ENCODE assay signal across 11 mouse cellular contexts in the genomic region with DNA sequence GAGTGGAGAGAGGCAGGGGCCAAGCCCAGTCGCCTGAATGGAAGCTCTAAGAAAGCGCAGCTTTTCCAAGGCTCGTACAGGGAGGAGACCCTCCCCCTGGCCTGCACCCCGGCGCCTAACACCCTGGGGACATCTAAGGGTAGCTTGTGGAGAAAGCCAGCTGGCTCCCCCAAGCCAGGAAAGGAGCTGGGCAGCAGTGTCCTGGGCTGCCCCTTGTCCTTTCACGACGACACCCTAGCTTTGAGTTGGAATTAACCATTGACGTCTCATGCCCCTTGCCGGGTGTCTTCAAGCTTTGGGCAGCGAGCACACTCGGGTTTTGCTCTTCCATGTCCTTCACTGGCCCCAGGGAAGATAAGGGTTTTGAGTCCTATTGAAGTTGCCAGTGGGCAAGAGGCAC. TPM values are rescaled to one million over a fixed set of nuclear protein-coding genes. Genes with fewer than 3 reads are reported as not detected.
A peak's percentile ranks its signal among the peaks of the same experiment; 100 is the strongest.
DNase-seq lines count a peak whose midpoint lies in the region; ATAC-seq and TF ChIP-seq lines count a peak whose summit lies in the region.
"Had no signal": no experiment of that assay in that cellular context is flagged by ENCODE, and none has a peak within 500 bp of the region (broad histone marks: within the 10 kb centered on the region; RNA-seq: fewer than 3 reads in every experiment).

No protein-coding gene starts in this region.

- TF ChIP-seq RAD21 in MEL (IDR thresholded peaks at IDR 0.05; ENCODE audit: low read depth, low read length) = no peak

- peaks cover 57% of the 10 kb centered on the region for H3K4me1 ChIP-seq in kidney, embryonic 15.5 days
- H3K4me1 ChIP-seq in MEL (ENCODE audit: control insufficient read depth in 1 of 2, insufficient read depth in 2 of 2, low read length in 2 of 2) = peaks cover 14 to 38% of the 10 kb centered on the region in 2 experiments
- peaks cover 36% of the 10 kb centered on the region for H3K4me1 ChIP-seq in heart, embryonic 16.5 days (ENCODE audit: control insufficient read depth, insufficient read depth, low read length)
- H3K4me1 ChIP-seq in liver, embryonic 16.5 days (ENCODE audit: control insufficient read depth, low read depth, low read length) = peaks cover 36% of the 10 kb centered on the region

- peaks cover 10% of the 10 kb centered on the region for H3K79me2 ChIP-seq in MEL (ENCODE audit: control insufficient read depth, insufficient read depth, low read length, poor library complexity)

- 88% methylated on average over 11 of the region's 11 CpGs for WGBS in kidney, embryonic 15.5 days
- 73% methylated on average over 11 of the region's 11 CpGs for WGBS in heart, embryonic 16.5 days
- 84% methylated on average over 11 of the region's 11 CpGs for WGBS in liver, embryonic 16.5 days (ENCODE audit: insufficient replicate concordance)

- ATAC-seq in kidney, embryonic 15.5 days (replicated peaks; ENCODE audit: low FRiP score) = no peak
- no peak for ATAC-seq in heart, embryonic 16.5 days (replicated peaks; ENCODE audit: extremely low read depth, insufficient read depth, low FRiP score)
- no peak for ATAC-seq in liver, embryonic 16.5 days (ENCODE audit: low read depth)
- no peak for ATAC-seq in erythroid progenitor cell, adult 5-6 weeks (replicated peaks; ENCODE audit: low FRiP score, poor library complexity, severe bottlenecking)

- TF ChIP-seq EP300 in MEL (IDR thresholded peaks at IDR 0.05; ENCODE audit: low read depth in 1 of 2, low read length in 2 of 2) = no peak

- peak overlapping the region; percentile 57; the same call in 1 of the 2 replicates for H3K27ac ChIP-seq in kidney, embryonic 15.5 days
- peak overlapping the region; percentile 97 for H3K27ac ChIP-seq in MEL (ENCODE audit: control insufficient read depth, low read depth, low read length)
- H3K27ac ChIP-seq in heart, embryonic 16.5 days (ENCODE audit: low read length) = peak overlapping the region; percentile 81
- H3K27ac ChIP-seq in liver, embryonic 16.5 days (ENCODE audit: low read length) = peak overlapping the region; percentile 75; the same call in 1 of the 2 replicates
- H3K27ac ChIP-seq: embryonic facial prominence, embryonic 15.5 days; midbrain, embryonic 12.5 days had no signal

- H3K4me2 ChIP-seq in kidney, embryonic 15.5 days = 0 out of 2 replicates have a peak overlapping the region, but pooled peaks have one; percentile 67
- H3K4me2 ChIP-seq in heart, embryonic 16.5 days (ENCODE audit: low read depth, low read length) = peak overlapping the region; percentile 77; the same call in 1 of the 2 replicates
- peak overlapping the region; percentile 70 for H3K4me2 ChIP-seq in liver, embryonic 16.5 days (ENCODE audit: low read depth, low read length)

- no peak overlapping the region for H3K4me3 ChIP-seq in kidney, embryonic 15.5 days (replicated peaks)
- no peak overlapping the region; a peak in 1 of 4 replicates for H3K4me3 ChIP-seq in MEL (ENCODE audit: control insufficient read depth in 1 of 2, insufficient read depth in 1 of 2, low read depth in 2 of 2, low read length in 2 of 2)
- H3K4me3 ChIP-seq in heart, embryonic 16.5 days (ENCODE audit: low read length) = no peak overlapping the region
- no peak overlapping the region; the same call in 1 of the 2 replicates for H3K4me3 ChIP-seq in liver, embryonic 16.5 days (ENCODE audit: low read depth, low read length)
- H3K4me3 ChIP-seq: embryonic facial prominence, embryonic 15.5 days; midbrain, embryonic 12.5 days had no signal

- TF ChIP-seq CTCF in MEL (IDR thresholded peaks at IDR 0.05 in 2 of 3, conservative IDR thresholded peaks at IDR 0.05 in 1 of 3; ENCODE audit: control insufficient read depth in 1 of 3, insufficient read depth in 1 of 3, low read depth in 2 of 3, low read length in 3 of 3, poor library complexity in 1 of 3, severe bottlenecking in 1 of 3) = no peak

- H3K36me3 ChIP-seq in kidney, embryonic 15.5 days = peaks cover 34% of the 10 kb centered on the region
- peaks cover 0 to 27% of the 10 kb centered on the region in 2 experiments; a peak in 3 of 4 replicates for H3K36me3 ChIP-seq in MEL (ENCODE audit: control insufficient read depth in 1 of 2, insufficient read depth in 2 of 2, low read length in 2 of 2)
- H3K36me3 ChIP-seq in heart, embryonic 16.5 days (ENCODE audit: control insufficient read depth, insufficient read depth) = peaks cover 16% of the 10 kb centered on the region
- peaks cover 19% of the 10 kb centered on the region for H3K36me3 ChIP-seq in liver, embryonic 16.5 days (ENCODE audit: control insufficient read depth, insufficient read depth)

- DNase-seq in kidney, postnatal 10 days = no peak
- no peak for DNase-seq in MEL (ENCODE audit: low read depth, low spot score)
- DNase-seq in ovary, postnatal 10 days (ENCODE audit: low spot score) = no peak

- TF ChIP-seq POLR2A in MEL (IDR thresholded peaks at IDR 0.05; ENCODE audit: control insufficient read depth in 1 of 2, insufficient read depth in 1 of 2, low read depth in 1 of 2, low read length in 2 of 2, poor library complexity in 1 of 2) = no peak

- 0 out of 2 replicates have a peak overlapping the region, but pooled peaks have one; percentile 0 for H3K9ac ChIP-seq in kidney, embryonic 15.5 days
- H3K9ac ChIP-seq in MEL (ENCODE audit: control insufficient read depth, low read depth, low read length, poor library complexity, severe bottlenecking) = peak overlapping the region; percentile 91; the same call in 1 of the 2 replicates
- H3K9ac ChIP-seq in heart, embryonic 16.5 days (ENCODE audit: low read length) = peak overlapping the region; percentile 69
- no peak overlapping the region for H3K9ac ChIP-seq in liver, embryonic 16.5 days (ENCODE audit: low read depth, low read length)
- H3K9ac ChIP-seq: embryonic facial prominence, embryonic 15.5 days had no signal

- H3K9me3 ChIP-seq in kidney, embryonic 15.5 days (replicated peaks) = no peaks in the 10 kb centered on the region
- no peaks in the 10 kb centered on the region for H3K9me3 ChIP-seq in MEL (replicated peaks; ENCODE audit: insufficient read depth, low read length)
- H3K9me3 ChIP-seq in heart, embryonic 16.5 days (replicated peaks; ENCODE audit: control insufficient read depth, low read length) = no peaks in the 10 kb centered on the region
- H3K9me3 ChIP-seq in liver, embryonic 16.5 days (replicated peaks; ENCODE audit: control insufficient read depth, low read length) = no peaks in the 10 kb centered on the region
- H3K9me3 ChIP-seq: embryonic facial prominence, embryonic 15.5 days; midbrain, embryonic 12.5 days had no signal

- H3K27me3 ChIP-seq in kidney, embryonic 15.5 days = no peaks in the 10 kb centered on the region
- no peaks in the 10 kb centered on the region for H3K27me3 ChIP-seq in MEL (ENCODE audit: control insufficient read depth in 1 of 2, insufficient read depth in 2 of 2, low read length in 2 of 2)
- no peaks in the 10 kb centered on the region for H3K27me3 ChIP-seq in heart, embryonic 16.5 days (ENCODE audit: control insufficient read depth, insufficient read depth, low read length)
- H3K27me3 ChIP-seq in liver, embryonic 16.5 days (ENCODE audit: control insufficient read depth, insufficient read depth, low read depth, low read length) = no peaks in the 10 kb centered on the region
- H3K27me3 ChIP-seq: embryonic facial prominence, embryonic 15.5 days; midbrain, embryonic 12.5 days had no signal

RNA-seq across cellular contexts. Expression of gene Ubald2, which starts 3.6 kb away (rescaled TPM):
- polyA plus RNA-seq in kidney, embryonic 15.5 days (2015; fragmentation: Nextera tagmentation; extraction: Ambion mirVana) = 45.7 and 58.1 TPM in 2 replicates
- 56.8 and 66.2 TPM in 2 replicates for total RNA-seq in MEL (2012; rRNA removed)
- 10 to 100 TPM in 1 of 2 experiments, not detected in 1; 77.7 TPM for polyA plus RNA-seq in MEL (2012; ENCODE audit: insufficient read depth in 1 of 2, insufficient read length in 2 of 2, low read depth in 1 of 2, low replicate concordance in 2 of 2, missing spikeins in 1 of 2)
- polyA plus RNA-seq in heart, embryonic 16.5 days (2015; fragmentation: Nextera tagmentation; extraction: Ambion mirVana) = 29.2 and 35.4 TPM in 2 replicates
- polyA plus RNA-seq in liver, embryonic 16.5 days (2015; fragmentation: Nextera tagmentation; extraction: Ambion mirVana) = 34.1 and 34.5 TPM in 2 replicates
- 153 and 187 TPM in 2 replicates for total RNA-seq in erythroid progenitor cell, adult 5-6 weeks (2015; ENCODE audit: low replicate concordance)
- total RNA-seq in erythroid progenitor cell, adult 5-6 weeks (2017; ENCODE audit: low replicate concordance) = 47.2 and 63.3 TPM in 2 replicates

RNA-seq across cellular contexts. Expression of gene Rnf157, which starts 24.7 kb away (rescaled TPM):
- polyA plus RNA-seq in kidney, embryonic 15.5 days (2015; fragmentation: Nextera tagmentation; extraction: Ambion mirVana) = 12.4 and 12.5 TPM in 2 replicates
- 4.6 and 7.5 TPM in 2 replicates for total RNA-seq in MEL (2012; rRNA removed)
- polyA plus RNA-seq in MEL (2012; ENCODE audit: insufficient read depth in 1 of 2, insufficient read length in 2 of 2, low read depth in 1 of 2, low replicate concordance in 2 of 2, missing spikeins in 1 of 2) = 10 to 100 TPM in 1 of 2 experiments, not detected in 1; 10.9 TPM
- polyA plus RNA-seq in heart, embryonic 16.5 days (2015; fragmentation: Nextera tagmentation; extraction: Ambion mirVana) = 7.8 and 11.6 TPM in 2 replicates
- polyA plus RNA-seq in liver, embryonic 16.5 days (2015; fragmentation: Nextera tagmentation; extraction: Ambion mirVana) = 1.1 and 1.2 TPM in 2 replicates
- total RNA-seq in erythroid progenitor cell, adult 5-6 weeks (2015; ENCODE audit: low replicate concordance) = 5.8 and 11.7 TPM in 2 replicates
- total RNA-seq in erythroid progenitor cell, adult 5-6 weeks (2017; ENCODE audit: low replicate concordance) = 9.2 and 9.8 TPM in 2 replicates

RNA-seq across cellular contexts. Expression of gene Qrich2, which starts 28.5 kb away (rescaled TPM):
- polyA plus RNA-seq in kidney, embryonic 15.5 days (2015; fragmentation: Nextera tagmentation; extraction: Ambion mirVana) = 0.14 and 0.30 TPM in 2 replicates
- not detected in 2 replicates for total RNA-seq in MEL (2012; rRNA removed)
- polyA plus RNA-seq in MEL (2012; ENCODE audit: insufficient read depth in 1 of 2, insufficient read length in 2 of 2, low read depth in 1 of 2, low replicate concordance in 2 of 2, missing spikeins in 1 of 2) = under 1 TPM in 1 of 2 experiments, not detected in 1; 0.11 TPM
- polyA plus RNA-seq in heart, embryonic 16.5 days (2015; fragmentation: Nextera tagmentation; extraction: Ambion mirVana) = 0.07 TPM in 1 of 2 replicates, not detected in the other
- polyA plus RNA-seq in liver, embryonic 16.5 days (2015; fragmentation: Nextera tagmentation; extraction: Ambion mirVana) = not detected in 2 replicates
- not detected in 2 replicates for total RNA-seq in erythroid progenitor cell, adult 5-6 weeks (2015; ENCODE audit: low replicate concordance)
- total RNA-seq in erythroid progenitor cell, adult 5-6 weeks (2017; ENCODE audit: low replicate concordance) = not detected in 2 replicates
- total RNA-seq: heart, postnatal 10 days; layer of hippocampus, postnatal 25 days had no signal
- polyA plus RNA-seq: midbrain, embryonic 12.5 days had no signal

RNA-seq across cellular contexts. Expression of gene Prpsap1, which starts 56.5 kb away (rescaled TPM):
- 196 and 208 TPM in 2 replicates for polyA plus RNA-seq in kidney, embryonic 15.5 days (2015; fragmentation: Nextera tagmentation; extraction: Ambion mirVana)
- 142 and 155 TPM in 2 replicates for total RNA-seq in MEL (2012; rRNA removed)
- polyA plus RNA-seq in MEL (2012; ENCODE audit: insufficient read depth in 1 of 2, insufficient read length in 2 of 2, low read depth in 1 of 2, low replicate concordance in 2 of 2, missing spikeins in 1 of 2) = 100 to 1,000 TPM in 1 of 2 experiments, not detected in 1; 112 TPM
- polyA plus RNA-seq in heart, embryonic 16.5 days (2015; fragmentation: Nextera tagmentation; extraction: Ambion mirVana) = 98.6 and 99.1 TPM in 2 replicates
- 47.6 and 47.9 TPM in 2 replicates for polyA plus RNA-seq in liver, embryonic 16.5 days (2015; fragmentation: Nextera tagmentation; extraction: Ambion mirVana)
- 10.8 and 15.9 TPM in 2 replicates for total RNA-seq in erythroid progenitor cell, adult 5-6 weeks (2015; ENCODE audit: low replicate concordance)
- 9.5 and 12.0 TPM in 2 replicates for total RNA-seq in erythroid progenitor cell, adult 5-6 weeks (2017; ENCODE audit: low replicate concordance)
